Mouse (Mus musculus): ENCODE data around the gene Adprh. TPM values are rescaled to one million over a fixed set of nuclear protein-coding genes. Genes with fewer than 3 reads are reported as not detected.
A peak's percentile ranks its signal among the peaks of the same experiment; 100 is the strongest.

Gene Adprh
- polyA plus RNA-seq, 1 experiment, result 77.3 TPM

DNA sequence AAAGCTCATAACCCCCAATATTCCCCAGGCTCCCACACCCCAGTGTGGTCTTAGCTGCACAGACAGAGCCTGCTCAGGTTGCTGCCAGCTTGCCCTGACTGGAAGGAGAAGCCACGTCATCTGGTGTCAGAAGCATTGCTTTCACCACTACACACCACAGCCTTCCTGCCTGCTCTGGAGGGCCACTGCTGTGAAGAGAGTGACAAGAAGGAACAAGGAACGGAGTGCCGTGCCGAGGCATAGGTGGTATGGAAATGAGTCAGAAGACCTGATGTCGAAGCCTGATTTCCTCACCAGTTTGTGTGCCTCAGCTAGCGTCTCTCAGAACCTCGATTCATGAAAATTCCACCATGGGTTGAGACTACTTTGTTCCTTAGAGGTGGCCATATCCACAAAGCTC, 48.9 kb downstream of the Adprh start:
- no peak for DNase-seq (ENCODE audit: low read depth)
- TF ChIP-seq POLR2A (IDR thresholded peaks at IDR 0.05; ENCODE audit: borderline replicate concordance, extremely low read depth, insufficient read depth, insufficient read length, poor library complexity, severe bottlenecking) (no peak), CTCF (IDR thresholded peaks at IDR 0.05; ENCODE audit: borderline replicate concordance, extremely low read depth, insufficient read depth, insufficient read length) (no peak)

DNA sequence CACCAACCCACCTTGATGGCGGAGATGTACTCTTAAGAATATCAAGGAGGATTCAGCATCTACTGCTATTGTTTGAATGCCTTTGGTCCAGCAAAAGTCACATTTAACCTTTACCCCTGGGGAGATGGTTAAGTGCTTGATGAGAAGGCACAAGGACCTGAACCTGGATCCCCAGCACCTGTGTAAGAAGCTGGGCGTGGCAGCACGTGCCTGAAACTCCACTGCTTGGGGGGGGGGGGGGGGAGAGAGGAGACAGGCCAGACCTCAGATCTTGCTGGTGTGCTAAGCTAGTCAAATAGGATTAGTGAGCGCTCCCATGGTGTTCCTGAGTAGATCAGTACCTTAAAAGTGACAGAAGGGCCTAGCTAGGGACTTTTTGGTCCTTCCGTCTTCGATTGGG, 51.0 kb downstream of the Adprh start:
- TF ChIP-seq CTCF (IDR thresholded peaks at IDR 0.05; ENCODE audit: borderline replicate concordance, extremely low read depth, insufficient read depth, insufficient read length) (no peak), POLR2A (IDR thresholded peaks at IDR 0.05; ENCODE audit: borderline replicate concordance, extremely low read depth, insufficient read depth, insufficient read length, poor library complexity, severe bottlenecking) (no peak)
- DNase-seq (ENCODE audit: low read depth), result no peak

DNA sequence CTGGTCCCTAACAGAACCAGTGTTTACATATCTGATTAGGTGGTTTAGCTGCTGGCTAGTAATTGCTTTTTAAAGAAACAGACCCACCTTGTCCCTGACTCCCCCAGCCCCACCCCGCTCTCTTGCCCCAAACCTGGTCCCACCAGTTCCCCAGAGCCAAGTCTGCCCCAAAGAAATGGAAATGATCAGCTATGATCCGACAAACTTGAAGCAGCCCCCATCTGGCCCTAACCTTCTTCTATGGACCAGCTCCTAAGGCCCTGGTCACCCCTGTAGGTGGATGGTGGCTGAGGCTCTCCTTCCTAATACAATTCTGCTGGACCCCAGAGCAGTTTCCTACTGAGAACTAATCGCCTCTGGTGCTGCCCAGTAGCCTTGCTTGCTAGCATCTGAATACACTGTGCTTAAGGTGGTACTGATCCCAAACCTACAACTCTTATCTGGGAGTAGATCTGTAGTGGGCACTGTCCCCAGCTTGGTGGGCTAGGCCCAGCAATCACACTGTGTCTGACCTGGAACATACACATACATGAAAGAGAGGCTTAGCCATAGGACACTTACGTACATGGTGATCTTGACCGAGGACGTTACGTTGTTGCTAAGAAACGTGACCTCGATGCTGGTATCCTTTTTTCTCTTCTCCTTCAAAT, 52.1 kb downstream of the Adprh start:
- no peak for TF ChIP-seq POLR2A (IDR thresholded peaks at IDR 0.05; ENCODE audit: borderline replicate concordance, extremely low read depth, insufficient read depth, insufficient read length, poor library complexity, severe bottlenecking)
- TF ChIP-seq CTCF (IDR thresholded peaks at IDR 0.05; ENCODE audit: borderline replicate concordance, extremely low read depth, insufficient read depth, insufficient read length), result no peak
- peak; percentile 4 for DNase-seq (ENCODE audit: low read depth)

- TF ChIP-seq POLR2A (IDR thresholded peaks at IDR 0.05; ENCODE audit: borderline replicate concordance, extremely low read depth, insufficient read depth, insufficient read length, poor library complexity, severe bottlenecking) (no peak), CTCF (IDR thresholded peaks at IDR 0.05; ENCODE audit: borderline replicate concordance, extremely low read depth, insufficient read depth, insufficient read length) (no peak)
- peak; percentile 91 for DNase-seq (ENCODE audit: low read depth)
These were observed 52.8 kb downstream of the Adprh start for GRCm38 (mm10) chr16:38399531-38400231.

DNA sequence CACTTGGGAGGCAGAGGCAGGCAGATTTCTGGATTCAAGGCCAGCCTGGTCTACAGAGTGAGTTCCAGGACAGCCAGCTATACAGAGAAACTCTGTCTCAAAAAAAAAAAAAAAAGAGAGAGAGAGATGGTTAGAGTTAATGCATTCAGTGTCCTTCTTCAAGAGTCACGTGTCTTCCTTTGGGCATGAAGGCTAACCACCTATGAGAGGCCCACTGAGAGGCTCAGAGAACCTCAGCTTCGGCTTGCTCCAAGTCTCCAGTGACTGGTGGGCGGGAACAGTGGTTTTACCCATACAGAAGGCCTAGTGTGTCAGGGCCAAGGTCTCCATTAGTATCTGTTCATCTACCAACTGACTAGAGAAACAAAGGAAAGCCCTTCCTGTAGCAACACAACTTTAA, 53.4 kb downstream of the Adprh start:
- DNase-seq (ENCODE audit: low read depth), result peak; percentile 16
- TF ChIP-seq POLR2A (IDR thresholded peaks at IDR 0.05; ENCODE audit: borderline replicate concordance, extremely low read depth, insufficient read depth, insufficient read length, poor library complexity, severe bottlenecking) (no peak), CTCF (IDR thresholded peaks at IDR 0.05; ENCODE audit: borderline replicate concordance, extremely low read depth, insufficient read depth, insufficient read length) (no peak)

- no peak for TF ChIP-seq POLR2A (IDR thresholded peaks at IDR 0.05; ENCODE audit: borderline replicate concordance, extremely low read depth, insufficient read depth, insufficient read length, poor library complexity, severe bottlenecking)
- no peak for TF ChIP-seq CTCF (IDR thresholded peaks at IDR 0.05; ENCODE audit: borderline replicate concordance, extremely low read depth, insufficient read depth, insufficient read length)
These were observed 54.2 kb downstream of the Adprh start for GRCm38 (mm10) chr16:38398266-38398665.

DNA sequence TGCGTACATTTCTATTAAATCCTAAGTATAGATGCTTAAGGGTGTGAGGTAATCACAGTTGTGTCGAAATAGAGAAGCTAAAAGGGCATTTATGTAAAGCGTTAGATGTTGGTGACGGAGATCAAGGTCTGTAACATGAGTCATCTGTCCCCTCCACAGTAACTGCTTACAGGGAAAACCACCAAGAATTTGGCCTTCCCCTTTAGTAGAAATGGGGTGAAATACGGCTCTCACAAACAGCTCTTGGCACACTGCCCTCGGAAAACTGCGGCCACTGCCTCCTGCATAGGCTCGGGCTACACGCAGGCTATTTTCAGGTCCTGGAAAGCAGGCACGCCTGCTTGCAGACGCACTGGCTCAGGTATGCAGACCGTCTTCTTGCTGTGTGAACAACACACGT, 56.3 kb downstream of the Adprh start:
- peak; percentile 38 for DNase-seq (ENCODE audit: low read depth)
- TF ChIP-seq CTCF (IDR thresholded peaks at IDR 0.05; ENCODE audit: borderline replicate concordance, extremely low read depth, insufficient read depth, insufficient read length) (no peak), POLR2A (IDR thresholded peaks at IDR 0.05; ENCODE audit: borderline replicate concordance, extremely low read depth, insufficient read depth, insufficient read length, poor library complexity, severe bottlenecking) (no peak)

More at GRCm38 (mm10) chr16:38398266-38398665, 54.2 kb downstream of the Adprh start:
- DNase-seq (ENCODE audit: low read depth), result no peak

DNA sequence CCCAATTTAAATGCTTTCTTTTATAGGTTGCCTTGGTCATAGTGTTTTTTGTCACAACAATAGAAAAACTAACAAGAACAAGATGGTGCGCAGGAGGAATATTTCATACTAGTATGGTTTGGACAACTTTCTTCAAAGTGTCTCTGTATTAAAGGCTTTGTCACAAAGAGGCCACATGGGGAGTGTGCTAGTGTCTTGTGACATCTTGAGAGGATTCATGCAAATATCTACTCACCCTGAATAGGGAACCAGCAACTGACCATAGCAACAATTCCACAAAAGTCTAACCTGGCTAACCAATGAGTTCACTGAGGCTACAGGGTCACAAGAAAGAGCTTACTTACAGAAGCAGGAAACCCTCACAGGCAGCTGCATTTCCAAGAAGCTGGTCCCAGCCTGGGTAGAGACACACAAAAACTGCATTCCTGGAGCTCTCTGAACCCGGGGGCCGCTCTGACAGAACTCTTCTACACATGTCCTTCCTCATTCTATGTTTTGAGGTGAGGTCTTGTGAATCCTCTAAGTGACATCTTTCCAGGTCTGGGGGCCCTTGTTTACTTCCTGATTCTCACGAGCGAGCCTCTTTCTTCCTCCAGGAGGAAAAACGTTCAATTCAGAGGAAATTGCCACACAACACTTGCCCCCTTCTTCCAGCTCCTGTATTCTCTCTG, 57.3 kb downstream of the Adprh start:
- no peak for DNase-seq (ENCODE audit: low read depth)
- TF ChIP-seq POLR2A (IDR thresholded peaks at IDR 0.05; ENCODE audit: borderline replicate concordance, extremely low read depth, insufficient read depth, insufficient read length, poor library complexity, severe bottlenecking) (no peak), CTCF (IDR thresholded peaks at IDR 0.05; ENCODE audit: borderline replicate concordance, extremely low read depth, insufficient read depth, insufficient read length) (no peak)

DNA sequence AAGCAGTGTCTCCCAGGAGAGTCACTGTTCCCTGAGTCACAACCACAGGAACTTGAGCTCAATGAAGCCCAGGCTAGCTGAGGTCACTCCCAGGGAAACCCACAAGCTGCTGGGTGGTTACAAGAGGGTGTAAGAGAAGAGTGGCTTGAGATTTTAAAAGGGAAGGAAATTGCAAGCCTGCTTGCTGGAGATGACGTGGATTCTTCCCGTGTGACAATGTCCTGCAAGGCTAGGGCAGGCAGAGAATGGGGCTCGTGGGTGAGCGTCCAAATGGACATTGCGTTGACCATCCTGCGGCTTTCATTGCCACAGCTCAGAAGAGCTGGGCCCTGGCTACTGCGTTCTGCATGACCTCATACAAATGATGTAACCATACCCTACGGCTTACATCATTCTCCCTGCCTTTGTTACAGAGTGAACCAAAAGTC, 58.3 kb downstream of the Adprh start:
- TF ChIP-seq POLR2A (IDR thresholded peaks at IDR 0.05; ENCODE audit: borderline replicate concordance, extremely low read depth, insufficient read depth, insufficient read length, poor library complexity, severe bottlenecking) (no peak), CTCF (IDR thresholded peaks at IDR 0.05; ENCODE audit: borderline replicate concordance, extremely low read depth, insufficient read depth, insufficient read length) (no peak)

More for the DNA sequence above, 58.3 kb downstream of the Adprh start:
- no peak for DNase-seq (ENCODE audit: low read depth)

Other genes with a start within 250 kb of the Adprh start
- not detected in 2 replicates for gene Nr1i2, start 157.9 kb downstream of the Adprh start, polyA plus RNA-seq (2012; rRNA removed)
- gene Maats1, start 110.6 kb downstream of the Adprh start, polyA plus RNA-seq (2012; rRNA removed), result 0.49 and 1.4 TPM in 2 replicates
- gene Cox17, start 105.7 kb downstream of the Adprh start, polyA plus RNA-seq (2012; rRNA removed), result 62.9 and 69.0 TPM in 2 replicates
- not detected in 2 replicates for gene Gm21987, start 105.7 kb downstream of the Adprh start, polyA plus RNA-seq (2012; rRNA removed)
- gene Popdc2, start 90.5 kb downstream of the Adprh start, polyA plus RNA-seq (2012; rRNA removed), result 0.81 and 0.85 TPM in 2 replicates
- 0.25 and 0.37 TPM in 2 replicates for gene Pla1a, start 19.6 kb downstream of the Adprh start, polyA plus RNA-seq (2012; rRNA removed)
- 0.32 and 0.33 TPM in 2 replicates for gene Cd80, start 2.9 kb upstream of the Adprh start, polyA plus RNA-seq (2012; rRNA removed)
- 18.5 and 19.1 TPM in 2 replicates for gene Timmdc1, start 70.0 kb upstream of the Adprh start, polyA plus RNA-seq (2012; rRNA removed)
- 60.4 and 66.6 TPM in 2 replicates for gene Poglut1, start 97.6 kb upstream of the Adprh start, polyA plus RNA-seq (2012; rRNA removed)
- gene Tmem39a, start 106.0 kb upstream of the Adprh start, polyA plus RNA-seq (2012; rRNA removed), result 86.0 and 112 TPM in 2 replicates

Data from brain, embryonic 14.5 days (tissue).